Mouse (Mus musculus) olfactory bulb, adult 2 months (tissue): ENCODE measurements around the gene Polr2j.

Source experiments
- CTCF ChIP-seq: fragments of 200-500 bp; IDR thresholded peaks from 2 replicates; pipeline ENCODE4 v1.5.1; 2012; ENCODE audit warnings: low read depth, mild to moderate bottlenecking, low read length, moderate library complexity; ENCODE audit not compliant: insufficient read depth
- POLR2A ChIP-seq: fragments of 200-500 bp; IDR thresholded peaks from 2 replicates; pipeline ENCODE4 v1.6.1; 2012; ENCODE audit warnings: mild to moderate bottlenecking, low read depth, low read length, moderate library complexity; ENCODE audit not compliant: insufficient read depth

DNA sequence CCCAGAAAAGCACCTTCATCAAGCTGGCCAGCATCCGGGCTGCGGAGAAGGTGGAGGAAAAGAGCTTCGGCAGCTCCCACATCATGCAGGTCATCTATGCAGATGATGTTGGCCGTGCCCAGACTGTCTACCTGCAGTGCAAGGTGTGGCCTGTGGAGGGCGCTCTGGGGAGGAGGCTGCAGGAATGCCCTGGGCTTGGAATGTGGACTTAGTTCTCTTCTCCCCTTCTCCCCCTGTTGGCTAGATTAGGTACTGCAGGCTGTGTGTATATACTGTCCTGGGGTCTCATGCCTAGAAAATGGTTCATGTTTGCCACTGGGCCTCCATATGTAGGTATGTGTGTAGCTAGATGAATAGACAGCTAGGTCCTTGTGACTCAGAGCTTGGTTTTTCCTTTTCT is 11.9 kb upstream of the Polr2j start:
- TF ChIP-seq CTCF (no peak), POLR2A (no peak)
